Mouse (Mus musculus) frontal cortex, adult (tissue): ENCODE results near the gene Treh.
A peak's percentile ranks its signal among the peaks of the same experiment; 100 is the strongest.
"Not testable (repeated sequence)": the region's sequence is repeated elsewhere in the genome, so short reads cannot be mapped to it uniquely, and the experiment has no call there.

Source experiments
- ATAC-seq: cut with Nextera tagmentation; 2 replicates; pipeline ENCODE4 v1.9.2; 2017; ENCODE audit warnings: mild to moderate bottlenecking, moderate library complexity, mixed read lengths; ENCODE audit not compliant: low TSS enrichment

Gene Treh

DNA sequence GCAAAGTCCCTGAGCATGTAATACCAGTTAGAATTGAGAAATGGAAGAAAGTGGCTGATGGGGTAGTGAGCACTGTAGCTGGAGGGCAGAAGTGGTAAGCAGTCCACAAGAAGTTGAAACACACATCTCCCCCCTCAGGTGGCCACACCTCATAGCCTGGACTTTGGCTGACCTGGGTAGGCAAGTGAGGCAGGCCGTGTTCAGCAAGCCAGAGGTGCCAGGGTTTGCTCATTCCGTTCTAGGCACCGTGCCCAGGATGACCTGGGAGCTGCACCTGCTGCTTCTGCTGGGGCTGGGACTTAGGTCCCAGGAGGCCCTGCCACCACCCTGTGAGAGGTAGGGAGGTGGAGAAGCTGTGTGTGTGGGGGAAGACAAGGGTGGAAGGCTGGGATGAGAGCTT, at the start of gene Treh:
Gene Treh, plus strand, starts transcription at position 229 of the 400 bp plus-strand sequence.
- no peak for ATAC-seq

DNA sequence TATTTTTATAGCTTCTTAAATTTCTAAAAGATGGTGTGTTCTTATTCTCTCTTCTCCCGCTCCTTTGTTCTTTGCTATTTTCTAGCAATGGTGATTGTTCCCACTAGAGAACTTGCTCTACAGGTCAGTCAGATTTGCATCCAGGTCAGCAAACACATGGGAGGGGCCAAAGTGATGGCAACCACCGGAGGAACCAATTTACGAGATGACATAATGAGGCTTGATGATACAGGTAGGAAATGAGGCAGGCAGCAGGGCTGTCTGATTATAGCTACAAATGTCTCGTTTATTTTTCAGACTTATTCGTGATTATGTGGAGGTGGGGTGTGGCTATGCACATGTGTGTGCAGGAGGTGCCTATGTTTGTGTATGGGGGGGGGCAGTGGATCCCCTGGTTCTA, 48.6 kb upstream of the Treh start:
- ATAC-seq: no peak

DNA sequence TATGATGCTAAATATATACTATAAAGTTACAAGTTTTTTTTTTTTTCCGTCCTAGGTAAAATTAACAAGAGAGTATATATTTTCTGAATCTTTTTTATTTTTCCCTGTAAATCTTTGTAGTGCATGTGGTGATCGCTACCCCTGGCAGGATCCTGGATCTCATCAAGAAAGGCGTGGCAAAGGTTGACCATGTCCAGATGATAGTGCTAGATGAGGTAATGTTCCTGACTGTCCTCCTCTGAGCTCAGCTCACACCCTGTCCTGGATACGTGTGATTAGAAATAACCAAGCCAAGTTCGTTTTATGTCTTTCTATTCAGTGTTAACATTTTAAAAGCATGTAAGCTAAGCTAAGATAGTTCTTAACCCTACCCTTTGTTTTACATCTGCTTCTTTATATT, 46.8 kb upstream of the Treh start:
- ATAC-seq: no peak

DNA sequence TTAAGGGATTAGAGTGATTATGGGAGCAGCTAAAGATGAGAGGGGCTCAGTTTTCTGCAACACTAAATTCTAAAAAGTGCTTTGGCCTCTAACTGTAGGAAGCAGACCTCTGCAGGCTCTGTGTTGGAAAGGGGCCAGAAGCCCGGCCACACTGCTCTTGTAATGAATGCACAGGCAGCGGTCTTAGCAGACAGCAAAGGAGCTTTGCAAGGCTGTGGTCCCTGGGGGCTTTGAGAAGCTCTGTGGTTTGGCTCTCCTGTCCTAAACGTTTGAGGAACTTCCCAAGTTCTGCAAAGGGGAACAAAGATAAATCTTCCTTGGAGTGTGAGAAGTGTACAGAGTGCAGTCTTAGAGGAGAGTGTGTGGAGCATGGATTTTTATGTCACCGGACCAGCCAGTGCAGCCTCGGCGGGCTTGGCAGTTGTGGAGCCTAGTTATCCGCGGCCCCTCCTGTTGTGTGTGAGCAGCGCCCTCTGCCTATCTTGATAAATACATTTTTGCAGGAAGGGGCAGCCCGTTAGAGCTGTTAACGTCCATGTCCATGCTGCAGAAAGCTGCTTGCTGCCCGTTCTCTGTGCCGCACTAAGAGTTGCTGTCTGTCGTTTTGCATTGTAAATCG, 35.4 kb upstream of the Treh start:
- ATAC-seq: no peak

DNA sequence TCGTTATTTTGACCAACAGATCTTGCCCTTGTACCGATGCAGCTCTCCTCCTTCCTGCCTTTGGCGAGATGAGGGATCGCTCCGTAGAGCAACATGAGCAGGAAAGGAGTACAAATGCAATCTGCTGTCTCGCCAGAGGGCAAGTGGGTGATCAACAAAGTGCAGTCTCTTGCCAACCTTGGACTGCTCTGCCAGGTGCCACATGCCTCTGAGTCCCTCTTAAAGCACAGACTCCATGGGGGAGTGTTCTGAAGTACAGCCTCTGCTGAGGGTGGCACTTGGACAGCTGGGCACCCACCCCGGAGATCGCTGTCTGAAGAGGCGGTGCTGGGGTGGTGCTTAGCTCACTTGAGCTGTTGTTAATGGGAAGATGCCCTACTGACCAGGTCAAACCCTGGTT, 34.3 kb upstream of the Treh start:
- ATAC-seq: not testable (repeated sequence)

DNA sequence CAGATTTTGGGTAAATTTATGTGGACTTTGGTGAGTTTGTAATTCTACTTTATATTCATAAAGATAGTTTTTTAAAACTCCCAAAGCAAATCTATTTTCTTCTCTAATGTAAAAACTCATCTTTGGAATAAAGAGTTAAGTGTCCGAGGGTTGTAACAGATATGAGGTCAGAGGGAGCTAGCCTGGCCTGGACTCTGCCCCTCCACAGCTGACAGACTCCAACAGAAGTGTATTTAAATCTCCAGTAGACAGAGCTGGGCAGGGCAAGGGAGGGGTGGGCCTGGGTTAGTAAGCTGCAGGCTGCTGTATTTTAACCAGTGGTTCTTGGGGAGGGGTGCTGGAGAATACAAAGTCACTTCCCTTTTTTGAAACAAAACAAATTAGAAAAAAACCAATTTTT, 33.0 kb upstream of the Treh start:
- ATAC-seq: not testable (repeated sequence)

DNA sequence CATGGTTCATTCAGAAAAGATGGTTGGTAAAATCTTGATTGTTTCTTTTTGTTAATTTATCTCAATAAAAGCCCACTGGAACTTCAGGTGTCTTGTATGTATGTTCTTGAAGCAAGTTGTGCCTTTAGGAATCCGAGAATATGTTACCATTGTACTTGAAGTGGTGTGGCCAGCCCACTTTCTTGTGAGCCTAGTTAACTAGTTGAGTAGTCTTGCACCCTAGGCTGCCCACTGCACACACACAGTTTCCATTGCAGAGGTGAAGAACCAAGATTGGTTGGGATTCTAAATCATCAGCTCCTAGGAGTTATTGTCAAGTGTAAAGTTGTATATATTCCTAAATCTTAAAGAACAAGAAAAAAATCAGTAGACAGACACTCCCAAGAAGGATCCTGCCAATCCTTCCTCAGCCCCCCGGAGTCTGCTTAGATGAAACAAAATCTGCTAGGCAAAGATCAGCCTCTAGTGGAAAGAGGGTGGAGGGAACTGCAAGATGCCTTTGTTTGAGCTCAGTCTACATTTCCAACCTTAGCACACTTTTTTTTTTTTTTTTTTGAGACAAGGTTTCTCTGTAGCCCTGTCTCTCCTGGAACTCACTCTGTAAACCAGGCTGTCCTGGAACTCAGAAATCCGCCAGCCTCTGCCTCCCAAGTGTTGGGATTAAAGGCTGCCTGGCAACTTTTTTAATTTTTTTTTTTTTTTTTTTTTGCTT, 32.2 kb upstream of the Treh start:
- no peak for ATAC-seq

DNA sequence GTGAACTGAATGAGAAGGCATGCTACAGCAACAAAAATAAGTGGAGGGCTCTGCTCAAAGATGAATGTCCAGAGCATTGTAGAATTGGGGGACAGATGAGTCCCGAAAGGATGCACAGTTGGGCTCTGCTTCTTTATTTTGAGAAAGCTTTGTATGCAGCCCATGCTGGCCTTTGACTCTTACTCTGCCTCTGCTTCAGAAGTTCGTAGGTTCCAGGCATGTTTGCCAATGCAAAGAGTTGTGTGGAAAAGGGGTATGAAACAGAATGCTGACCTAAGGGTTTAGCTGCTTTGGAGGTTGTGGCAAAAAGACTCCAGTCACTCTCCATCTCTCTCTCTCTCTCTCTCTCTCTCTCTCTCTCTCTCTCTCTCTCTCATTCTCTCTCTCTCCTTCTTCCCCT, 31.4 kb upstream of the Treh start:
- ATAC-seq: no peak

DNA sequence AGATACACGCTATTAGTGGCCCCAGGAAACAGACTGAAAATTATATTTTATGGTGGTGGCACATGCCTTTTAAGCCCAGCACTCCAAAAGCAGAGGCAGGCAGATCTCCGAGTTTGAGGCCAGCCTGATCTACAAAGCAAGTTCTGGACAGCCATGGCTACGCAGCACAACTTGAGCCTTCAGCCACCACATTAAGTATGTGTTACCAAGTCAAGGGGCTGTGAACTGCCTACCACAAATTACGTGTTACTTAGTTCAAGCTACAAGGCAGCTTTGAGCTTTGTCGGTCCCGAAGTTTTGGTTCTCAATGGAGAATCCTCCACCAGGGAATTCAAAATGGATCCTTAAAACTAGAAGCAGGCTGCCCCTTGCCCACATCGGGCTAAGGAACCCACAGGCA, 29.9 kb upstream of the Treh start:
- no peak for ATAC-seq

DNA sequence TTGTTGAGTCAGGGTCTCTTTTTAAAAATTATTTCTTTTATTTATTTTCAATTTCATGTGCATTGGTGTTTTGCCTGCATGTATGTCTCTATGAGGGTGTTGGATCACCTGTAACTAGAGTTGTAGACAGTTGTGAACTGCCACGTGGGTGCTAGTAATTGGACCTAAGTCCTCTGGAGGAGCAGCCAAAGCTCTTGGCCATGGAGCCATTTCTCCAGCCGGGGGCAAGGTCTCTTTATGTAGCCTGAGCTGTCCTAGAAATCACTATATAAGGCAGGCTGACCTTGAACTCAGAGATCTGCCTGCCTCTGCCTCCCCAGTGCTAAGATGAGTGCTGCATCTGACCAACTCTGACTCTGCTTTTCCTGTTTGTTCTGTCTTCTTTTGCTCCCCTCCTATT, 28.8 kb upstream of the Treh start:
- ATAC-seq: no peak

DNA sequence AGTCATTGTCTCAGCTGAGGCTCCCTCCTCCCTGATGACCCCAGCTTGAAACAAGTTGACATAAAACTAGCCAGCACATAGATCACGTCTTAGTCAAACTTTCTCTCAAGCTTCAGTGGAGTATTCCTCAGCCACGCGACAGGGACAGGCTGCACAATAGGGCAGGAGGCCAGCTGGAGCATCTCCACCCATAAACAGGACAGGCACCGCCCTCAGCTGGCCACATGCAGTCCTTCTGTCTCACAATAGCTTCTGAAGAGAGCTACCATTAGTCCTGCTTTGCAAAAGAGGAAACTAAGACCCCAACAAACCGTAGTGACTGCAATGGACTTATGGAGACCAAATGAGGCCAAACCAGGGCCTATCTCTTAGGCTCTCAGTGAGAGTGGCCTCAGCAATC, 27.6 kb upstream of the Treh start:
- no peak for ATAC-seq

DNA sequence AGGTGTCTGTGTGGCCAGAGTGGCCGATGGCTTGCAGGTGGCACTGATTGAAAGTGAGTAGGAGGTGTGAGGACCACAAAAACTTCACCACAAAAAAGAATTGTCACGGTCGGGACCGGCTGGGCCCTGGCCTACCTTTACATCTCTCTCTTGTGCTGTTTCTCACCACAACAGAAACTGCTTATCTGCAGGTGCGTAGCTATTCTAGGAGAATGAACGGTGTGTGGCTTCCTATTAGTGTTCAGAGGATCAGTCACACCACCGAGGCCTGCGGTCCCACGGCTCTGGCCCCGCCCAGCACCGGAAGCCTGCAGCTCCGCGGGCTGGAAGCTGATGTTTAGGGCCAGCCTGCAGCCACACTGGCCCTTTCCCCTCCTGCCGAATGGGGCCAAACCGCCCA, 27.1 kb upstream of the Treh start:
- no peak for ATAC-seq

DNA sequence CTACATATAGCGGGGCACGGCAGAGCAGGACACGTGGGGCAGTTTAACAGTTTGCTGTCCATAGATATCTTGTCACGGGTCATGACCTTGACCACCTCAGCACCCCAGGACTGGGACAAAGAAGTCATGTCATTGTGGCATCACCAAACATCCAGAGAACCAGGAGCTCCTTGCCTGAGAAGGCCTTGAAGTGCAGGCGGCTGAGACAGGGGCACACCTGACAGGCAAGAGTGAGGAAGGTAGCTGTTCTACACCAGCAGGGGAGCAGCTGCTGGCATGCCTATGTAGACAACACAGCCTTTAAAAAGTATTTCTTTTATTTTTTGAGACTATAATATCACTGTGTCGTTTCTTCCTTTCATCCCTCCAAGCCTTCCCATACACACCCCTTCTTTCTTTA, 26.7 kb upstream of the Treh start:
- ATAC-seq: no peak

DNA sequence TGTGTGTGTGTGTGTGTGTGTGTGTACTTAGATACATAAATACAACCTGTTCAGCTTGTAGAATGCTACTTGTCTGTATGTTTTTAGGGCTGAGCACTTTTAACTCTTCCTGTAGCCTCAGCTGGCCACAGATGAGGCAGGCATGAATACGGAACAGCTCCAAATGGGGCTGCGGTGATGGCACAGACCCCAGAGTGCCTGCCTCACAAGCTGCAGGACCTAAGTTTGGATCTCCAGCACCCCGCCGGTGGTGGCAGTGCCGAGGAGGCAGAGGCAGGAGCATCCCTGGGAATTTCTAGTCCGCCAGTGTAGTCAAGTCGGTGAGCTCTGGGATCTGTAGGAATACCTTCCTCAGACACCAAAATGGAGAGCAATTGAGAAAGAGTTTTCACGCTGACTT, 26.0 kb upstream of the Treh start:
- ATAC-seq: no peak

DNA sequence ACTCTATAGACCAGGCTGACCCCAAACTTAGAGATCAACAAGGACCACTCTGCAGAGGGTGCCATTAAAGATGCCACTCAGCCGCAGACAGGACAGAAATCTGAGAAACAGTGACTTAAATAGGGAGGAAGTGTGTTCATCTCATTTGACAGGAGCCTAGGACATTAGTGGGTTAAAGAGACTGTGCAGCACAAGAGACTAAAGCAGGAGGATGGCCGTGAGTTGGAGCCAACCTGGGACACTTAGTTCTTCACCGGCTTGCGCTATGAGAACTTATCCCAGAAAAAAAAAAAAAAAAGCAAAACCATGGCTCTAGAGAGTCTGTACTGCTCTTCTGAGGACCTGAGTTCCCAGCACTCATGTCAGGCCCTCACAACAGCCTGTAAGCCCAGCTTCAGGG, 25.4 kb upstream of the Treh start:
- ATAC-seq: no peak

DNA sequence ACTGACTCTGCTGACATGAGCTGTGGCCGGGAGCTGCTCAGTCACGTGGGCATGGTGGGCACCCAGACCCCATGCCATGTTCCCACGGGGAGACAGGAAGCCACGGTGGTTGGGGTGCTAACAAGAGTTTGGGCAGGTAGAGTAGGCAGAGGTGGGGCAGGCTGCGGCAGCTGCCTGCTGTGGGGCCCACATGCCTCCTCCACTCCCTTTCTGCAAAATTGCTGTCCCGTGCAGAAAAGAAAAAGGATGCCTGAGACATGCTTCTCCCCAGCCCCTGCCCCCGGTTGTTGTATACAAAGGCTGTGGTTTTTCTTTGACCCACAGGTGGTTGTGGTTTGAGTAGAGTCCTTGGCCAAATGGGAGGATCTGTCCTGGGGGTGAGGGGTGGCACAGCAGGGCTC, 24.2 kb upstream of the Treh start:
- ATAC-seq: no peak

DNA sequence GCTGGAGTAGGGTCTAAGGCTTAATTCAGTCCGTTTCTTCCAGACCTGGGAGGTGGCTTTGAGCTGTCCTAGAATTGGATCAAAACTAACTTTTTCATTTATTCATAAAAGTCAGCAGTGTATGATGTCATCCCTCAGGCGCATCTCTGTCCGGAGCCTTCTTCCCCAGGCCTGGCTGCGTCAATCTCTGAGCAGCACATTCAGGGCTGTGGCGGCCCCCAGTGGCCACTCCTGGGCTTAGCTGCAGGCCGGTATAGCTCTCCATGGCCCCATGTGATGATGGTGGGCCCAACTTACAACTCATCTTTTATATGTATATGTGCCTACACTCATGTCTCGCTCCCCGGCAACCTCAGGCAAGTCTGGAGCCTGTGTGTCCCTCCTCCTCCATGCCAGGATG, 21.0 kb upstream of the Treh start:
- peak; percentile 70; the same call in 1 of the 2 replicates for ATAC-seq

DNA sequence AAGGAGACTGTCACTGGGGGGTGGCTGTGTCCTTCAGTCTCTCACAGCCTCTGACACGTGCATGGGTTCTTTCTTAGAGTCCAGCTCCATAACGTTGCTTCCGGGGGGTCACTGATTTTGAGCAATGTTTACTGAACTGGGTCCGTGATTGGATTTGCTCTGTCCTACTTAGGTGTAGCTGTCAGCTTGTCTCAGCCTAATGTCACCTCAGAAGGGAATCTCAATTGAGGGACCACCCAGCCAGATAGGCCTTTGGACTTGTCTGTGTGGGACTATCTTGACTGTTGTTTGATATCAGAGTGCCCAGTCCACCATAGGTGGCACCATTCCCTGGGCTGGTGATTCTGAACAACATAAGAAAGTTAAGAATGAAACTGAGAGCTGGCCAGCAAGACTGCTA, 19.1 kb upstream of the Treh start:
- no peak for ATAC-seq

DNA sequence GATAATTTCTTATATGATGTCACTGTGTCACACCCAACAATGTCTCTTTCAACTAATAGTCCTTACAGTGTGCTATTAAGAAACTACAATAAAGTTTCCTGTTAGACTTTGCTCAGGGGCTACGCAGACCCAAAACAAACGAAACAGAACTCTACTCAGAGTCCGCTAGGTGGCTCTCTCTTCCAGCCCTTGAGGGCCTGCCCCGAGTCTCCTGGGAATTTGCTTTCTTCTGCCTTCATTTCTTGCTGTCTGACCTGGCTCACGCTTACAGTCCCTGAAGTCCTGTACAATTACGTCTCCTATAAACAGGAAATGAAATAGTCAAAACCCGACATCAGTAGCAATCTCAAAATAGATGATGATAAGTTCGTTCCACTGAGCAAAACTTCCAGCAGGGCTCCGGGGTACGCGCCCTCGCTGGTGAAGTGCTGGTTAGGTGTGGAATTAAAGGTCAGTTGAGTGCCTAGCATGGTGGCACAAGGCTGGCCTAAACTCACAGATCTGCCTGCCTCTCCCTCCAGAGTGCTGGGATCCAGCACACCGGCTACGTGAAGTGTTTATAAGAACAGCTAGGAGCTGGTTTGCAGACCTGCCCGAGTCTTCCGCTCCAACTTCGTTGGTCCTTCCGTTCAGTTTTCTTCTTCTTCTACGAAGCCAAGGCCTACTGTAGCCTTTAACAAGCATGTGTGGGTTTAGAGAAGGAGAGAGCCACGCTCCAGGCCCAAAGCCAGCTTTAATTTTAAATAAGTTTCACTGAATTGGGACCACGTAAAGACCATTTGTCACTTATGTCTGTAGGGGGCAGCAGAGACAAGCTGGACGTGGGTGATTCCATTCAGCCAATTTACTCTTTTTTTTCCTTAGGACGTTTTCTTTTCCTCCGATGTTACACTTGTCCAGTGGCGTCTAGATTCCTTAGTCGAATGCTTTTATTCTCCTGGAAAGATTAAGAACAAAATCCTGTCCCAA, 17.7 kb upstream of the Treh start:
- peak; percentile 73; the same call in 1 of the 2 replicates for ATAC-seq

DNA sequence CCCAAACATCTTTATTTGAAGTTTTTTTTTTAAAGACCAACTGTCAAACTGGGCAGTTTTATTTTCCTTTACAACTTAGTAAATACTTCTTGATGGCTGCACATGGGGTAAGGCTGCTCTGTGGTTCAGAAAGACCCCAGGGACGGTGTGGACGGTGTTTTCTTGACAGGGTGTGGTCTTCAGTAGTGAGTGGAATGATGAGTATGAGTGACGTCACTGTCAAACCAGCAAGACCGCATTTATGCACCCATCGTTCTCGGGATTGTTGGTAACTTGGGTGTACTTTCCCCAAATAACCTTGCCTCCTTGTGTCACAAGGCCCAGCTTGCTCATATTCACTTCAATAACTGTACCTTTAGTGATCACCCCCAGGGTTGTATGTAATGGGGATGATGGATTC, 9.3 kb upstream of the Treh start:
- no peak for ATAC-seq

DNA sequence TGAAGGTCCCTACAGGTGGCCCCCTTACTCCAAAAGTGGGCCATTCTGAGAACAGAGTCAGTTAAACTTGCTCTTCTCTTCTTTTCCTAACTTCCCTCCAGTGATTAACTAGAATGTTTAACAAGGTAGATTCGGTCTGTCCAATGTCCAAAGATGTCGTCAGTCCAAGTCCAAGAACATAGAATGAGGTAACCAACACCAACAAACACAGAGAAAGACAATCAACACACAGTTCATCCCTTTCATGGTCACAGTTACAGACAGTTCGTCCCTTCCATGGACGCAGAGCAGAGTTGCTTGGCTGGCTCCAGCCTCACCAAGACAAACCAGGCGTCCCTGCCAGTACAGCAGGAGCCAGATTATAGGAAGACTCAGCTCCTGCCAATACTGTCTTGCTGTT, 1.6 kb upstream of the Treh start:
- no peak for ATAC-seq

DNA sequence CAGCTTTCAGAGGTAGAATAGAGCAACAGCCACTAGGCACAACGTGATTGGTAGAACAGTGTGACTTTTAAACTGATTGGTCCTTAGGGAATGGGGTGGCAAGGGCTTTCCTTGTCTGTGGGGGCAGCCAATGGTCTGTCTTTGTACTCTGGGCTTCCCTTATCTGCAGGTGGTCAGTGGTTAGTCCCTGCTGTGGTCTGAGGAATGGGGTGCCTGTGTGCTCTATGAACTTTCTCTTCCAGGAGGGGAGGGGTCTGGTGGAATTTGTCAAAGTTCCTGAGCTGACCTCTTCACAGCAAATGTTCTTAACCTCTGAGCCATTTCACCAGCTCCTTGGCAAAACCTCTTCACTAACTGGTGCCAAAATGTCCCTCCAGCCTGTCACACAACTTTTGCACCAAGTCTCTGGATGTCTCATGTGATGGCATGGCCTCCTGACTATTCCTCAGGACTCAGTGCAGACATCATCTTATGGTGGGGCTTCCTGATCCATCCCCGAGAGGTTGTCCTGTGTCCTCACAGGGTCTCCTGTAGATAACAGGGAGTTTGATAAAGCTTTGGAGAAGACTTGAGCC, 655 bp upstream of the Treh start:
- ATAC-seq: no peak
